Mouse (Mus musculus) heart, embryonic 10.5 days (tissue): ENCODE results near the gene Dhx9. TPM values are rescaled to one million over a fixed set of nuclear protein-coding genes. Genes with fewer than 3 reads are reported as not detected.
"Not testable (repeated sequence)": the region's sequence is repeated elsewhere in the genome, so short reads cannot be mapped to it uniquely, and the experiment has no call there.

Experiments used
- DNase-seq: peaks from one replicate; pipeline ENCODE4 v3.0.0-alpha.2; 2017; ENCODE audit warnings: low spot score
- H3K27ac ChIP-seq: fragments of 300-500 bp; sonication (generic); 2 replicates; pipeline ENCODE4 v1.5.1; 2016; ENCODE audit warnings: mild to moderate bottlenecking
- H3K27me3 ChIP-seq: fragments of 300-500 bp; sonication (generic); 2 replicates; pipeline ENCODE4 v1.6.1; 2016; ENCODE audit warnings: mild to moderate bottlenecking; ENCODE audit not compliant: poor library complexity, insufficient read depth, severe bottlenecking
- H3K36me3 ChIP-seq: fragments of 300-500 bp; sonication (generic); 2 replicates; pipeline ENCODE4 v1.6.1; 2016; ENCODE audit warnings: mild to moderate bottlenecking, moderate library complexity
- H3K4me1 ChIP-seq: fragments of 300-500 bp; sonication (generic); 2 replicates; pipeline ENCODE4 v1.6.1; 2016; ENCODE audit warnings: mild to moderate bottlenecking
- H3K4me3 ChIP-seq: fragments of 300-500 bp; sonication (generic); 2 replicates; pipeline ENCODE4 v1.5.1; 2016; ENCODE audit warnings: mild to moderate bottlenecking, moderate library complexity
- H3K9me3 ChIP-seq: fragments of 300-500 bp; sonication (generic); 2 replicates; pipeline ENCODE4 v1.6.1; 2016; ENCODE audit warnings: mild to moderate bottlenecking, moderate library complexity
- WGBS: fragments of 180-500 bp; shearing (Covaris S2); methylation state at CpG from one replicate; pipeline ENCODE4 v1.1.7; 2016; 5-methylcytosine and 5-hydroxymethylcytosine counted together
- polyA plus RNA-seq: library from polyadenylated mRNA; unstranded; fragments of >200 nt; fragmentation: Nextera tagmentation; extraction: Ambion mirVana; gene quantifications from 2 replicates; pipeline ENCODE4 v1.2.1, GENCODE M21; 2016

The Dhx9 gene
- polyA plus RNA-seq, 1 experiment from 2014 or later = 25.1 TPM

- no peak overlapping the region for H3K4me3 ChIP-seq
- H3K36me3 ChIP-seq = no peaks in the 10 kb centered on the region
- DNase-seq = no peak
- WGBS = 86% methylated on average over 6 of the region's 6 CpGs
- no peak overlapping the region for H3K27ac ChIP-seq
- no peaks in the 10 kb centered on the region for H3K9me3 ChIP-seq
- peaks cover 3% of the 10 kb centered on the region; the same call in 1 of the 2 replicates for H3K4me1 ChIP-seq
- H3K27me3 ChIP-seq = no peaks in the 10 kb centered on the region
Observed at GRCm38 (mm10) chr1:153411723-153412122, 75.7 kb downstream of the Dhx9 start.

GRCm38 (mm10) chr1:153410915-153411314 lies 76.5 kb downstream of the Dhx9 start:
- not testable (repeated sequence) for DNase-seq, H3K4me1 ChIP-seq, H3K27ac ChIP-seq, H3K9me3 ChIP-seq, H3K36me3 ChIP-seq, H3K4me3 ChIP-seq, H3K27me3 ChIP-seq
- WGBS = 93% methylated on average over 1 of the region's 4 CpGs

GRCm38 (mm10) chr1:153408296-153408695 lies 79.2 kb downstream of the Dhx9 start:
- 78% methylated on average over 5 of the region's 5 CpGs for WGBS
- not testable (repeated sequence) for H3K4me1 ChIP-seq, DNase-seq, H3K27me3 ChIP-seq, H3K4me3 ChIP-seq, H3K9me3 ChIP-seq, H3K27ac ChIP-seq, H3K36me3 ChIP-seq

GRCm38 (mm10) chr1:153407641-153408040 lies 79.8 kb downstream of the Dhx9 start:
- H3K4me1 ChIP-seq, DNase-seq, H3K27me3 ChIP-seq: not testable (repeated sequence)

More at GRCm38 (mm10) chr1:153407641-153408040, 79.8 kb downstream of the Dhx9 start:
- H3K4me3 ChIP-seq, H3K27ac ChIP-seq, H3K9me3 ChIP-seq, H3K36me3 ChIP-seq: not testable (repeated sequence)
- 84% methylated on average over 11 of the region's 11 CpGs for WGBS

Other genes starting within 250 kb of the Dhx9 start
- gene Lamc1, start 154.9 kb downstream of the Dhx9 start, polyA plus RNA-seq = 62.6 and 85.3 TPM in 2 replicates
- gene Shcbp1l, start 62.5 kb downstream of the Dhx9 start, polyA plus RNA-seq = 0.17 and 0.20 TPM in 2 replicates
- gene Npl, start 62.4 kb upstream of the Dhx9 start, polyA plus RNA-seq = 8.0 and 8.4 TPM in 2 replicates
- gene Rgs8, start 165.4 kb upstream of the Dhx9 start, polyA plus RNA-seq = 0.54 and 0.55 TPM in 2 replicates